Mouse (Mus musculus) forebrain, embryonic 11.5 days (tissue): ENCODE data around the gene Sprtn. TPM values are rescaled to one million over a fixed set of nuclear protein-coding genes. Genes with fewer than 3 reads are reported as not detected.

Source experiments
- ATAC-seq: fragments of 200-750 bp; cut with Nextera tagmentation; replicated peaks from 2 replicates; pipeline ENCODE4 v1.8.0; 2017; ENCODE audit warnings: moderate TSS enrichment; ENCODE audit not compliant: low FRiP score
- DNase-seq: peaks from one replicate; pipeline ENCODE4 v3.0.0-alpha.2; 2017; ENCODE audit warnings: low spot score
- H3K27ac ChIP-seq: fragments of 300-500 bp; sonication (generic); 2 replicates; pipeline ENCODE4 v1.5.1; 2014; ENCODE audit warnings: low read depth, low read length
- H3K27me3 ChIP-seq: fragments of 300-500 bp; sonication (generic); 2 replicates; pipeline ENCODE4 v1.6.1; 2014; ENCODE audit warnings: mild to moderate bottlenecking, low read length, mixed read lengths; ENCODE audit not compliant: control insufficient read depth, insufficient read depth
- H3K36me3 ChIP-seq: fragments of 300-500 bp; sonication (generic); 2 replicates; pipeline ENCODE4 v1.6.1; 2014; ENCODE audit warnings: mild to moderate bottlenecking, low read length, moderate library complexity, mixed read lengths; ENCODE audit not compliant: control insufficient read depth, insufficient read depth
- H3K4me1 ChIP-seq: fragments of 300-500 bp; sonication (generic); replicated peaks from 2 replicates; pipeline ENCODE4 v1.6.1; 2014; ENCODE audit warnings: low read length, mixed read lengths; ENCODE audit not compliant: control insufficient read depth, insufficient read depth
- H3K4me2 ChIP-seq: fragments of 300-500 bp; sonication (generic); 2 replicates; pipeline ENCODE4 v1.6.1; 2014; ENCODE audit warnings: low read depth, mild to moderate bottlenecking, low read length, moderate library complexity, mixed read lengths; ENCODE audit not compliant: severe bottlenecking
- H3K4me3 ChIP-seq: fragments of 300-500 bp; sonication (generic); 2 replicates; pipeline ENCODE4 v1.5.1; 2014; ENCODE audit warnings: low read depth, low read length
- H3K9ac ChIP-seq: fragments of 300-500 bp; sonication (generic); 2 replicates; pipeline ENCODE4 v1.6.1; 2014; ENCODE audit warnings: low read length
- H3K9me3 ChIP-seq: fragments of 300-500 bp; sonication (generic); 2 replicates; pipeline ENCODE4 v1.6.1; 2016; ENCODE audit warnings: low read length, mixed read lengths; ENCODE audit not compliant: control insufficient read depth
- WGBS: fragments of 180-500 bp; shearing (Covaris S2); extraction: QIAGEN DNeasy Blood & Tissue Kit; methylation state at CpG from one replicate; pipeline ENCODE4 v1.1.7; 2014; 5-methylcytosine and 5-hydroxymethylcytosine counted together
- polyA plus RNA-seq: library from polyadenylated mRNA; unstranded; fragments of >200 nt; fragmentation: Nextera tagmentation; extraction: Ambion mirVana; gene quantifications from 2 replicates; pipeline ENCODE4 v1.2.1, GENCODE M21; 2014

Sprtn gene
- polyA plus RNA-seq, 1 experiment from 2014 or later = 11.1 TPM

GRCm38 (mm10) chr8:124914061-124914460 is 16.4 kb downstream of the Sprtn start:
- no peak overlapping the region for H3K4me3 ChIP-seq
- H3K27me3 ChIP-seq = no peaks in the 10 kb centered on the region
- H3K27ac ChIP-seq = no peak overlapping the region
- H3K4me1 ChIP-seq = no peaks in the 10 kb centered on the region; the same call in 1 of the 2 replicates
- 97% methylated on average over 5 of the region's 5 CpGs for WGBS
- ATAC-seq = no peak
- H3K4me2 ChIP-seq = no peak overlapping the region
- peaks cover 6% of the 10 kb centered on the region for H3K36me3 ChIP-seq
- no peaks in the 10 kb centered on the region for H3K9me3 ChIP-seq
- DNase-seq = no peak
- no peak overlapping the region for H3K9ac ChIP-seq

- ATAC-seq (no peak), DNase-seq (no peak)
- H3K27me3 ChIP-seq = no peaks in the 10 kb centered on the region
- no peak overlapping the region for H3K4me3 ChIP-seq
- H3K36me3 ChIP-seq = peaks cover 4% of the 10 kb centered on the region
- H3K9me3 ChIP-seq = no peaks in the 10 kb centered on the region
- H3K4me2 ChIP-seq = no peak overlapping the region
- no peak overlapping the region for H3K27ac ChIP-seq
- 81% methylated on average over 18 of the region's 18 CpGs for WGBS
- no peaks in the 10 kb centered on the region; the same call in 1 of the 2 replicates for H3K4me1 ChIP-seq
- no peak overlapping the region for H3K9ac ChIP-seq
Observed at GRCm38 (mm10) chr8:124917741-124918484, 20.2 kb downstream of the Sprtn start.

GRCm38 (mm10) chr8:124921369-124922279 is 23.9 kb downstream of the Sprtn start:
- Histone ChIP-seq H3K36me3 (no peaks in the 10 kb centered on the region; the same call in 1 of the 2 replicates), H3K27me3 (no peaks in the 10 kb centered on the region), H3K4me1 (no peaks in the 10 kb centered on the region; the same call in 1 of the 2 replicates), H3K4me2 (no peak overlapping the region), H3K27ac (no peak overlapping the region), H3K4me3 (no peak overlapping the region), H3K9me3 (no peaks in the 10 kb centered on the region), H3K9ac (no peak overlapping the region)
- DNase-seq (no peak), ATAC-seq (no peak)
- WGBS = 89% methylated on average over 18 of the region's 18 CpGs

- WGBS = 94% methylated on average over 11 of the region's 11 CpGs
- Histone ChIP-seq H3K27me3 (no peaks in the 10 kb centered on the region), H3K9me3 (no peaks in the 10 kb centered on the region), H3K36me3 (no peaks in the 10 kb centered on the region; the same call in 1 of the 2 replicates), H3K4me3 (no peak overlapping the region), H3K9ac (no peak overlapping the region), H3K27ac (no peak overlapping the region), H3K4me1 (no peaks in the 10 kb centered on the region; the same call in 1 of the 2 replicates), H3K4me2 (no peak overlapping the region)
- no peak for DNase-seq
- ATAC-seq = no peak
Observed at GRCm38 (mm10) chr8:124922490-124923089, 24.9 kb downstream of the Sprtn start.

- Histone ChIP-seq H3K9ac (no peak overlapping the region), H3K36me3 (no peaks in the 10 kb centered on the region; the same call in 1 of the 2 replicates), H3K4me1 (no peaks in the 10 kb centered on the region), H3K27ac (no peak overlapping the region), H3K4me2 (no peak overlapping the region), H3K9me3 (no peaks in the 10 kb centered on the region), H3K4me3 (no peak overlapping the region), H3K27me3 (no peaks in the 10 kb centered on the region)
- no peak for ATAC-seq
- no peak for DNase-seq
- 90% methylated on average over 15 of the region's 15 CpGs for WGBS
Observed at GRCm38 (mm10) chr8:124923971-124924652, 26.4 kb downstream of the Sprtn start.

- Histone ChIP-seq H3K27me3 (no peaks in the 10 kb centered on the region), H3K36me3 (no peaks in the 10 kb centered on the region; the same call in 1 of the 2 replicates), H3K9me3 (no peaks in the 10 kb centered on the region), H3K9ac (no peak overlapping the region), H3K4me2 (no peak overlapping the region), H3K4me3 (no peak overlapping the region), H3K4me1 (no peaks in the 10 kb centered on the region), H3K27ac (no peak overlapping the region)
- WGBS = 89% methylated on average over 14 of the region's 14 CpGs
- ATAC-seq = no peak
- no peak for DNase-seq
Observed at GRCm38 (mm10) chr8:124925544-124926266, 28.0 kb downstream of the Sprtn start.

GRCm38 (mm10) chr8:124926351-124926771 is 28.7 kb downstream of the Sprtn start:
- no peak overlapping the region for H3K4me3 ChIP-seq
- 92% methylated on average over 10 of the region's 10 CpGs for WGBS
- H3K9ac ChIP-seq = no peak overlapping the region
- DNase-seq (no peak), ATAC-seq (no peak)
- no peaks in the 10 kb centered on the region; the same call in 1 of the 2 replicates for H3K36me3 ChIP-seq
- H3K27ac ChIP-seq = no peak overlapping the region
- no peaks in the 10 kb centered on the region for H3K27me3 ChIP-seq
- H3K4me1 ChIP-seq = no peaks in the 10 kb centered on the region
- no peaks in the 10 kb centered on the region for H3K9me3 ChIP-seq
- H3K4me2 ChIP-seq = no peak overlapping the region
